In the genomic region with DNA sequence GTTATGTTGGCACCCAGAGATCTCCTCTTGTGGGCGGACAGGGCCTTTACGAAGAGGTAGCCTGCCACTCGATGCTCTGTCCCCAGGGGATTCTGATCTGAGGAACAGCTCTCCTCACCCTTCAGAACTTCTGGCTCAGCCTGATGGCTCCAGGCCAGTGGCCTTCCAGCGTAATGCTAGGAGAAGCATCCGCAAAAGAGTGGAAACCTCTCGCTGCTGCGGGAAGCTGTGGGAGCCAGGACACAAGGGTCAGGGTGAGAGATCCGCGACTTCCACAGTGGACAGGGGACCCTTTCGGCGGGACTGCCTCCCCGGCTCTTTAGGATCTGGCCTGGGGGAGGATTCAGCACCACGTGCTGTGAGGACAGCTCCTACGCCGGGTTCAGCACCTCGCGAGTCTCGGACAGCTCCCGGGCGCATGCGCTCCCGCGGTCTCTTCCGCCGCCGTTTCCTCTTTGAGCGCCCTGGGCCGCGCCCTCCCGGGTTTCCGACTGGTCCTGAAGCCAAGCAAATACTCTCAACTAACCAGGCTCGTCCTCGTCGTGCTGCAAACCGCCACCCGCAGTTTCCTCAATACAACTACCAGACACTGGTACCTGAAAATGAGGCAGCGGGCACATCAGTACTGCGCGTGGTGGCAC, we compare ENCODE assay signal across 7 mouse cellular contexts. TPM values are rescaled to one million over a fixed set of nuclear protein-coding genes. Genes with fewer than 3 reads are reported as not detected.
DNase-seq lines count a peak whose midpoint lies in the region; ATAC-seq and TF ChIP-seq lines count a peak whose summit lies in the region.

No protein-coding gene starts in this region.

- H3K4me3 ChIP-seq in cortical plate, adult 2 months (ENCODE audit: insufficient read depth, low read length): peak overlapping the region; percentile 62
- peak overlapping the region; percentile 39 for H3K4me3 ChIP-seq in limb, embryonic 15.5 days
- H3K4me3 ChIP-seq in midbrain, embryonic 15.5 days: peak overlapping the region; percentile 68

- H3K36me3 ChIP-seq in limb, embryonic 15.5 days: no peaks in the 10 kb centered on the region
- peaks cover 14% of the 10 kb centered on the region; the same call in 1 of the 2 replicates for H3K36me3 ChIP-seq in midbrain, embryonic 15.5 days (replicated peaks)

- H3K4me1 ChIP-seq in cortical plate, adult 2 months (ENCODE audit: control insufficient read depth, insufficient read depth, low read length): no peaks in the 10 kb centered on the region; the same call in none of the 2 replicates
- H3K4me1 ChIP-seq in limb, embryonic 15.5 days: peaks cover 28% of the 10 kb centered on the region
- H3K4me1 ChIP-seq in midbrain, embryonic 15.5 days: peaks cover 57% of the 10 kb centered on the region

- intact Hi-C loops in gastrocnemius, postnatal 36 days (cut with DNase I): no loop called here

- ATAC-seq in inflammation-experienced regulatory T-cells, adult 6 months: peak; percentile 48
- ATAC-seq in limb, embryonic 15.5 days (ENCODE audit: insufficient number of reproducible peaks, low FRiP score, low TSS enrichment, low read depth): 0 out of 2 replicates have a peak, but pooled peaks have one; percentile 13
- ATAC-seq in midbrain, embryonic 15.5 days (replicated peaks): no peak

- no peak for TF ChIP-seq POLR2A in cortical plate, adult 2 months (IDR thresholded peaks at IDR 0.05; ENCODE audit: extremely low read depth, insufficient read depth, low read length)

- DNase-seq in adrenal gland, adult 8-10 months: peak; percentile 58
- peak; percentile 61 to 79 for DNase-seq in gastrocnemius, postnatal 36 days
- DNase-seq in spleen, adult 18-20 months: peak; percentile 53 to 68

- TF ChIP-seq CTCF in cortical plate, adult 2 months (IDR thresholded peaks at IDR 0.05; ENCODE audit: extremely low read depth, insufficient read depth, low read length): no peak

- H3K9me3 ChIP-seq in limb, embryonic 15.5 days: no peaks in the 10 kb centered on the region
- no peaks in the 10 kb centered on the region for H3K9me3 ChIP-seq in midbrain, embryonic 15.5 days

- no peak overlapping the region for H3K9ac ChIP-seq in limb, embryonic 15.5 days
- H3K9ac ChIP-seq in midbrain, embryonic 15.5 days: peak overlapping the region; percentile 78

- peaks cover 90% of the 10 kb centered on the region for H3K27me3 ChIP-seq in limb, embryonic 15.5 days
- H3K27me3 ChIP-seq in midbrain, embryonic 15.5 days (replicated peaks): peaks cover 8% of the 10 kb centered on the region

- H3K4me2 ChIP-seq in limb, embryonic 15.5 days: peak overlapping the region; percentile 85
- H3K4me2 ChIP-seq in midbrain, embryonic 15.5 days: peak overlapping the region; percentile 91

- whole genome bisulfite sequencing in limb, embryonic 15.5 days: 3% methylated on average over 39 of the region's 39 CpGs
- WGBS in midbrain, embryonic 15.5 days: under 1% methylated on average over 39 of the region's 39 CpGs

- H3K27ac ChIP-seq in cortical plate, adult 2 months (ENCODE audit: insufficient read depth, low read length): no peak overlapping the region
- H3K27ac ChIP-seq in limb, embryonic 15.5 days: no peak overlapping the region
- peak overlapping the region; percentile 89 for H3K27ac ChIP-seq in midbrain, embryonic 15.5 days

RNA-seq across cellular contexts. Expression of gene Celsr3, which starts 0.7 kb away (rescaled TPM):
- total RNA-seq in adrenal gland, adult 8-10 months (2022): 1 to 10 TPM; 3.0 to 8.6 (median 7.9) TPM
- polyA plus RNA-seq in cortical plate, adult 2 months (2012; rRNA removed): 74.3 and 75.8 TPM in 2 replicates
- total RNA-seq in gastrocnemius, postnatal 36 days (2021): not detected
- not detected for polyA plus RNA-seq in inflammation-experienced regulatory T-cells, adult 6 months (2017; shearing (Covaris generic))
- 0.08 and 0.09 TPM in 2 replicates for polyA plus RNA-seq in limb, embryonic 15.5 days (2015; fragmentation: Nextera tagmentation; extraction: Ambion mirVana)
- polyA plus RNA-seq in midbrain, embryonic 15.5 days (2015; fragmentation: Nextera tagmentation; extraction: Ambion mirVana): 19.6 and 21.3 TPM in 2 replicates

RNA-seq across cellular contexts. Expression of gene Nckipsd, which starts 18.7 kb away (rescaled TPM):
- total RNA-seq in adrenal gland, adult 8-10 months (2022): 10 to 100 TPM; 11.1 to 19.0 (median 17.0) TPM
- 65.0 and 66.8 TPM in 2 replicates for polyA plus RNA-seq in cortical plate, adult 2 months (2012; rRNA removed)
- 1 to 10 TPM; 2.8 to 3.2 TPM for total RNA-seq in gastrocnemius, postnatal 36 days (2021)
- polyA plus RNA-seq in inflammation-experienced regulatory T-cells, adult 6 months (2017; shearing (Covaris generic)): 1 to 10 TPM; 6.0 to 7.1 (median 6.8) TPM
- 17.7 and 19.0 TPM in 2 replicates for polyA plus RNA-seq in limb, embryonic 15.5 days (2015; fragmentation: Nextera tagmentation; extraction: Ambion mirVana)
- 34.9 and 38.1 TPM in 2 replicates for polyA plus RNA-seq in midbrain, embryonic 15.5 days (2015; fragmentation: Nextera tagmentation; extraction: Ambion mirVana)

RNA-seq across cellular contexts. Expression of gene Slc26a6, which starts 26.3 kb away (rescaled TPM):
- total RNA-seq in adrenal gland, adult 8-10 months (2022): 10 to 100 TPM in 3 of 4 experiments, 1 to 10 TPM in 1; 8.4 to 14.4 (median 12.3) TPM
- 15.9 and 20.8 TPM in 2 replicates for polyA plus RNA-seq in cortical plate, adult 2 months (2012; rRNA removed)
- 10 to 100 TPM; 16.5 to 19.3 TPM for total RNA-seq in gastrocnemius, postnatal 36 days (2021)
- polyA plus RNA-seq in inflammation-experienced regulatory T-cells, adult 6 months (2017; shearing (Covaris generic)): 10 to 100 TPM in 1 of 3 experiments, 1 to 10 TPM in 2; 7.3 to 12.6 (median 8.2) TPM
- polyA plus RNA-seq in limb, embryonic 15.5 days (2015; fragmentation: Nextera tagmentation; extraction: Ambion mirVana): 12.7 and 13.8 TPM in 2 replicates
- polyA plus RNA-seq in midbrain, embryonic 15.5 days (2015; fragmentation: Nextera tagmentation; extraction: Ambion mirVana): 16.7 and 17.8 TPM in 2 replicates

RNA-seq across cellular contexts. Expression of gene Ip6k2, which starts 43.2 kb away (rescaled TPM):
- 100 to 1,000 TPM in 3 of 4 experiments, 10 to 100 TPM in 1; 93.0 to 156 (median 128) TPM for total RNA-seq in adrenal gland, adult 8-10 months (2022)
- 145 and 162 TPM in 2 replicates for polyA plus RNA-seq in cortical plate, adult 2 months (2012; rRNA removed)
- total RNA-seq in gastrocnemius, postnatal 36 days (2021): 10 to 100 TPM in 1 of 2 experiments, 1 to 10 TPM in 1; 9.9 to 14.5 TPM
- polyA plus RNA-seq in inflammation-experienced regulatory T-cells, adult 6 months (2017; shearing (Covaris generic)): 10 to 100 TPM; 10.9 to 24.0 (median 19.8) TPM
- polyA plus RNA-seq in limb, embryonic 15.5 days (2015; fragmentation: Nextera tagmentation; extraction: Ambion mirVana): 86.7 and 99.7 TPM in 2 replicates
- 230 and 239 TPM in 2 replicates for polyA plus RNA-seq in midbrain, embryonic 15.5 days (2015; fragmentation: Nextera tagmentation; extraction: Ambion mirVana)

Comparison
In these comparisons a context has a peak if more than half of its experiments do, and no peak if none do; other contexts are left out.
1. RNA of gene Celsr3, which starts 0.7 kb away (polyA plus RNA-seq): 74.3 to 75.8 TPM in cortical plate, adult 2 months and 19.6 to 21.3 TPM in midbrain, embryonic 15.5 days; 0.08 to 0.09 TPM in limb, embryonic 15.5 days and not detected in inflammation-experienced regulatory T-cells, adult 6 months; every median in the first group is over 10 times any median in the second.
2. Peak in every context shown above with its lines, with median percentiles within 50 percentile points of each other: DNase-seq and H3K4me3 ChIP-seq.